Mouse (Mus musculus) forebrain, postnatal 0 days (tissue): ENCODE results near the gene Dad1. TPM values are rescaled to one million over a fixed set of nuclear protein-coding genes. Genes with fewer than 3 reads are reported as not detected.

Source experiments
- ATAC-seq: fragments of 200-750 bp; cut with Nextera tagmentation; 2 replicates; pipeline ENCODE4 v1.8.0; 2017; ENCODE audit warnings: mild to moderate bottlenecking, moderate library complexity
- DNase-seq: peaks from one replicate; pipeline ENCODE4 v3.0.0-alpha.2; 2015
- H3K27ac ChIP-seq: fragments of 300-500 bp; sonication (generic); 2 replicates; pipeline ENCODE4 v1.5.1; 2014; ENCODE audit warnings: low read depth, mild to moderate bottlenecking, antibody characterized with exemption, low read length, moderate library complexity, mixed read lengths
- H3K27me3 ChIP-seq: fragments of 300-500 bp; sonication (generic); 2 replicates; pipeline ENCODE4 v1.6.1; 2014; ENCODE audit warnings: mild to moderate bottlenecking, low read length, mixed read lengths; ENCODE audit not compliant: insufficient read depth
- H3K36me3 ChIP-seq: fragments of 300-500 bp; sonication (generic); 2 replicates; pipeline ENCODE4 v1.6.1; 2014; ENCODE audit warnings: mild to moderate bottlenecking, moderate library complexity; ENCODE audit not compliant: insufficient read depth
- H3K4me1 ChIP-seq: fragments of 300-500 bp; sonication (generic); 2 replicates; pipeline ENCODE4 v1.6.1; 2014; ENCODE audit warnings: antibody characterized with exemption; ENCODE audit not compliant: insufficient read depth
- H3K4me2 ChIP-seq: fragments of 300-500 bp; sonication (generic); 2 replicates; pipeline ENCODE4 v1.6.1; 2014; ENCODE audit warnings: low read depth, mild to moderate bottlenecking, moderate library complexity
- H3K4me3 ChIP-seq: fragments of 300-500 bp; sonication (generic); 2 replicates; pipeline ENCODE4 v1.5.1; 2014; ENCODE audit warnings: low read depth, low read length, mixed read lengths
- H3K9ac ChIP-seq: fragments of 300-500 bp; sonication (generic); 2 replicates; pipeline ENCODE4 v1.6.1; 2014; ENCODE audit warnings: mild to moderate bottlenecking
- H3K9me3 ChIP-seq: fragments of 300-500 bp; sonication (generic); 2 replicates; pipeline ENCODE4 v1.6.1; 2016; ENCODE audit warnings: low read length
- CTCF ChIP-seq: sonication (generic); IDR thresholded peaks from 2 replicates; pipeline ENCODE4 v1.5.1; 2016; ENCODE audit warnings: antibody characterized with exemption, control low read depth, low read depth
- WGBS: fragments of 180-500 bp; shearing (Covaris S2); extraction: QIAGEN DNeasy Blood & Tissue Kit; methylation state at CpG from one replicate; pipeline ENCODE4 v1.1.7; 2014; 5-methylcytosine and 5-hydroxymethylcytosine counted together
- polyA plus RNA-seq: library from polyadenylated mRNA; unstranded; fragments of >200 nt; fragmentation: Nextera tagmentation; extraction: Ambion mirVana; gene quantifications from 2 replicates; pipeline ENCODE4 v1.2.1, GENCODE M21; 2015
- total RNA-seq: library from RNA; depleted of rRNA; stranded (reverse); fragments of >200 nt; gene quantifications from 2 replicates; pipeline ENCODE4 v1.2.3, GENCODE M21; 2014

Gene Dad1
- total and polyA plus RNA-seq, 2 experiments from 2014 or later = 230 to 375 TPM

GRCm38 (mm10) chr14:54228933-54229713 lies 24.8 kb downstream of the Dad1 start:
- peak; percentile 64 for ATAC-seq
- no peak for TF ChIP-seq CTCF

GRCm38 (mm10) chr14:54228501-54228900 lies 25.4 kb downstream of the Dad1 start:
- no peak for TF ChIP-seq CTCF
- H3K4me1 ChIP-seq = peaks cover 13% of the 10 kb centered on the region
- no peaks in the 10 kb centered on the region for H3K9me3 ChIP-seq
- H3K4me3 ChIP-seq = peak overlapping the region; percentile 27
- peak overlapping the region; percentile 64; the same call in 1 of the 2 replicates for H3K27ac ChIP-seq
- H3K9ac ChIP-seq = peak overlapping the region; percentile 55
- 12% methylated on average over 7 of the region's 7 CpGs for WGBS
- H3K36me3 ChIP-seq = no peaks in the 10 kb centered on the region
- H3K4me2 ChIP-seq = peak overlapping the region; percentile 59
- ATAC-seq (no peak), DNase-seq (no peak)
- H3K27me3 ChIP-seq = no peaks in the 10 kb centered on the region

More at GRCm38 (mm10) chr14:54228933-54229713, 24.8 kb downstream of the Dad1 start:
- H3K4me2 ChIP-seq = peak overlapping the region; percentile 59
- H3K4me3 ChIP-seq = peak overlapping the region; percentile 27
- H3K9me3 ChIP-seq = no peaks in the 10 kb centered on the region
- H3K27me3 ChIP-seq = no peaks in the 10 kb centered on the region
- no peaks in the 10 kb centered on the region for H3K36me3 ChIP-seq
- 10% methylated on average over 25 of the region's 25 CpGs for WGBS
- H3K4me1 ChIP-seq = peaks cover 13% of the 10 kb centered on the region
- H3K9ac ChIP-seq = peak overlapping the region; percentile 55
- peak overlapping the region; percentile 64; the same call in 1 of the 2 replicates for H3K27ac ChIP-seq
- peak; percentile 65 for DNase-seq

GRCm38 (mm10) chr14:54227911-54228451 lies 25.9 kb downstream of the Dad1 start:
- H3K27me3 ChIP-seq = no peaks in the 10 kb centered on the region
- H3K9me3 ChIP-seq = no peaks in the 10 kb centered on the region
- TF ChIP-seq CTCF = peak; percentile 89
- peak overlapping the region; percentile 55; the same call in 1 of the 2 replicates for H3K9ac ChIP-seq
- peak overlapping the region; percentile 20 for H3K4me3 ChIP-seq
- H3K36me3 ChIP-seq = no peaks in the 10 kb centered on the region
- WGBS = under 1% methylated on average over 10 of the region's 10 CpGs
- H3K27ac ChIP-seq = peak overlapping the region; percentile 64; the same call in 1 of the 2 replicates
- DNase-seq (peak; percentile 88), ATAC-seq (peak; percentile 80)
- H3K4me1 ChIP-seq = peaks cover 13% of the 10 kb centered on the region
- peak overlapping the region; percentile 59 for H3K4me2 ChIP-seq

DNA sequence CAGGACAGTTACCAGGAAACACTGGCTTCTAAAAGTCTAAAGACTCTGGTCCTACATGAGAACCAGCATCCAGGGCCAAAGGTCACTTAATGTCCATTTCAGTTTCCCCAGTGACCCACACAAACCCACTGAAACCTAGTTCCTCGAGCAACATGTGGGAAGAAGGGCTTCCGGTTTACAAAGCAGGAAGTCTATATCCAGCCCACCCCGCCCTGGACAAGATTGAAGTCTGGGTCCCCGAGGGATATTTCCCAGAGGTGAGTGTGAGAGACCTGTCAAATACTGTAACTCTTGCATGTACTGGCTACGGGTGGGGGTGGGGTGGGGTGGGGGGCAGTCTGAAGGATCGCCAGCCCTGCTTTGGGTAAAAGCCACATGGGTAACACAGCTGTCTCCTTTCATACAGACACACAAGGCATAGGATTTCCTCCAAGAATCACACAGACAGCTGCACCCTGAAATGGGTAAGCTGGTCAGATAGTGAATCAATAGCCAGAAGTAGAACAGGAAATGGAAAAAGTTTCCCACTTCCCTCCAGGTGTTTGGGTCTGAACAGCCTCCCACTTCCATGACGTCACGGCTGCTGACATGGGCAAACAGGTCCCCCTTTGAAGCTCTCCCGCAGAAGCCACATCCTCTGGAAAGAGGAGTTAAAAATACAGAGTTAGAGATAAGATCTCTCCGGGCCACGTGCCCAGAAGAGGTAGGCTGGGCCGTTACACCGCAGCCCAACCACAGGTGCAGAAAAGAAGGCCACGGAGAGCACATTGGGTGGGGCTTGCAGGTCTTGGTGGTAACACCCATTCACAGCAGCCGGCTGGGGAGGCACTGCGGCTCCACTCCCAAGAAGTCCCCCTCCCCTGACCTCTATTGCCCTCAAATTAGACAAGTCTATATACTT lies 26.7 kb downstream of the Dad1 start:
- no peaks in the 10 kb centered on the region for H3K36me3 ChIP-seq
- no peak for DNase-seq
- H3K9me3 ChIP-seq = no peaks in the 10 kb centered on the region
- H3K4me1 ChIP-seq = peaks cover 13% of the 10 kb centered on the region
- no peak overlapping the region for H3K27ac ChIP-seq
- H3K4me2 ChIP-seq = no peak overlapping the region
- H3K9ac ChIP-seq = no peak overlapping the region
- no peak for ATAC-seq
- 56% methylated on average over 16 of the region's 16 CpGs for WGBS
- no peak for TF ChIP-seq CTCF
- H3K4me3 ChIP-seq = no peak overlapping the region
- no peaks in the 10 kb centered on the region for H3K27me3 ChIP-seq

DNA sequence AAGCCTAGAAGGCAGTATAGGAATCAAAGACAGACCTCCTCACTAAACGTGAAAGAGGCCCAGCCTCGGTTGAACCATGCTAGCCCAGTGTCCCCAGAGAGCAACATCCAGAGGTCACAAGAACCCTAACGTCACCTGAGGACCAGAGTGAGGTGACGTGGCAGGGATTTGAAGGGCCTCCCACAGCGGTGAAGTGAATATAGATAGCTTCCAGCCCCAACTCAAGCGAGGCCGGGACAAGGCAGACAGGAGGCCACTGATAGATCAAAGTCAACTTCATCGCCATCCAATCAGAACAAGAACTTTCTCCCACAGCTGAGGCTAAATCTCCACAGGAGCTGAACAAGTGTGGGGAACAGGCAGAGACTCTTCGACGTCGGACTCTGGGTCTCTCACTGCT lies 28.2 kb downstream of the Dad1 start:
- Histone ChIP-seq H3K27ac (no peak overlapping the region), H3K9me3 (no peaks in the 10 kb centered on the region), H3K4me1 (peaks cover 13% of the 10 kb centered on the region), H3K9ac (no peak overlapping the region), H3K4me3 (no peak overlapping the region), H3K27me3 (no peaks in the 10 kb centered on the region), H3K36me3 (no peaks in the 10 kb centered on the region), H3K4me2 (no peak overlapping the region)
- ATAC-seq = no peak
- 85% methylated on average over 11 of the region's 11 CpGs for WGBS
- no peak for DNase-seq
- no peak for TF ChIP-seq CTCF

- Histone ChIP-seq H3K9ac (no peak overlapping the region), H3K4me2 (no peak overlapping the region), H3K9me3 (no peaks in the 10 kb centered on the region), H3K4me3 (no peak overlapping the region), H3K27ac (no peak overlapping the region), H3K27me3 (no peaks in the 10 kb centered on the region), H3K36me3 (no peaks in the 10 kb centered on the region), H3K4me1 (peaks cover 13% of the 10 kb centered on the region)
- TF ChIP-seq CTCF = no peak
- WGBS = 50% methylated on average over 16 of the region's 16 CpGs
- no peak for DNase-seq
- no peak for ATAC-seq
Measured at GRCm38 (mm10) chr14:54224484-54225467, 29.1 kb downstream of the Dad1 start.
